Mouse (Mus musculus) left cerebral cortex, postnatal 14 days (tissue): ENCODE data around the gene Myf5. TPM values are rescaled to one million over a fixed set of nuclear protein-coding genes. Genes with fewer than 3 reads are reported as not detected.

Source experiments
- DNase-seq, 2 experiments: peaks; one replicate each; pipeline ENCODE4 v3.0.0; 2021 to 2022; ENCODE audit warnings: low spot score in 2 of 2, mixed read lengths in 1 of 2
- intact Hi-C: fragments of 180-260 bp; cut with DNase I; formaldehyde crosslinking; loops from one replicate; pipeline ENCODE4 v1.15.1; 2025
- long read RNA-seq, 2 experiments: library from polyadenylated mRNA; stranded (forward); transcript quantifications; one replicate each; pipeline ENCODE4 v2.0.0; 2021
- total RNA-seq, 2 experiments: library from RNA; stranded (reverse); gene quantifications; 2 replicates each; pipeline ENCODE4 v1.2.3; 2021

The Myf5 gene
- total RNA-seq = not detected
- long read RNA-seq, experiment 1 = 0 reads
- long read RNA-seq, experiment 2 = 0 reads

- no peak for DNase-seq
- intact Hi-C loops = no loop called here
These were observed at the start of gene Myf5 for GRCm38 (mm10) chr10:107485870-107486269. TSS of gene Myf5 (minus strand) at chr10:107486134.

- no peak for DNase-seq
- intact Hi-C loops = no loop called here
These were observed 42.8 kb upstream of the Myf5 start for GRCm38 (mm10) chr10:107528758-107529157.

- no peak for DNase-seq
- intact Hi-C loops = no loop called here
These were observed 33.3 kb upstream of the Myf5 start for GRCm38 (mm10) chr10:107519216-107519615.

- no peak for DNase-seq
- intact Hi-C loops = no loop called here
These were observed 30.7 kb upstream of the Myf5 start for GRCm38 (mm10) chr10:107516641-107517040.

GRCm38 (mm10) chr10:107514735-107515134, 28.8 kb upstream of the Myf5 start:
- intact Hi-C loops = no loop called here
- no peak for DNase-seq

- intact Hi-C loops = no loop called here
- no peak for DNase-seq
These were observed 20.5 kb upstream of the Myf5 start for GRCm38 (mm10) chr10:107506397-107506796.

- intact Hi-C loops = no loop called here
These were observed 17.5 kb upstream of the Myf5 start for GRCm38 (mm10) chr10:107503430-107503829.

GRCm38 (mm10) chr10:107502193-107502592, 16.3 kb upstream of the Myf5 start:
- no peak for DNase-seq
- intact Hi-C loops = no loop called here

More at GRCm38 (mm10) chr10:107503430-107503829, 17.5 kb upstream of the Myf5 start:
- no peak for DNase-seq

GRCm38 (mm10) chr10:107499656-107500055, 13.7 kb upstream of the Myf5 start:
- intact Hi-C loops = no loop called here
- DNase-seq = peak; percentile 58 to 81

GRCm38 (mm10) chr10:107496402-107496801, 10.5 kb upstream of the Myf5 start:
- intact Hi-C loops = no loop called here

GRCm38 (mm10) chr10:107494568-107494967, 8.6 kb upstream of the Myf5 start, which contains the start of gene Myf6:
TSS of gene Myf6 (minus strand) at chr10:107494737.
- no peak for DNase-seq
- intact Hi-C loops = no loop called here

More at GRCm38 (mm10) chr10:107496402-107496801, 10.5 kb upstream of the Myf5 start:
- no peak for DNase-seq

GRCm38 (mm10) chr10:107493580-107494474, 7.9 kb upstream of the Myf5 start:
- intact Hi-C loops = no loop called here
- no peak for DNase-seq

- DNase-seq = no peak
- intact Hi-C loops = no loop called here
These were observed 7.1 kb upstream of the Myf5 start for GRCm38 (mm10) chr10:107492867-107493579.

- intact Hi-C loops = no loop called here
- DNase-seq = no peak
These were observed 2.9 kb upstream of the Myf5 start for GRCm38 (mm10) chr10:107488654-107489315.

- DNase-seq = no peak
- intact Hi-C loops = no loop called here
These were observed 836 bp upstream of the Myf5 start for GRCm38 (mm10) chr10:107486770-107487169.

GRCm38 (mm10) chr10:107484050-107484449, 1.9 kb downstream of the Myf5 start:
- intact Hi-C loops = no loop called here
- DNase-seq = no peak

GRCm38 (mm10) chr10:107473497-107473896, 12.4 kb downstream of the Myf5 start:
- intact Hi-C loops = no loop called here
- DNase-seq = no peak

- no peak for DNase-seq
- intact Hi-C loops = no loop called here
These were observed 14.2 kb downstream of the Myf5 start for GRCm38 (mm10) chr10:107471712-107472111.

- DNase-seq = no peak
- intact Hi-C loops = no loop called here
These were observed 18.1 kb downstream of the Myf5 start for GRCm38 (mm10) chr10:107467819-107468218.
